Mouse (Mus musculus): Measurements from ENCODE around the gene Pyroxd2.

GRCm38 (mm10) chr19:42752363-42752931 lies at the start of gene Pyroxd2:
- TF ChIP-seq CTCF (IDR thresholded peaks at IDR 0.05; ENCODE audit: control insufficient read depth, insufficient read depth, low read length) (no peak), POLR2A (IDR thresholded peaks at IDR 0.05; ENCODE audit: borderline replicate concordance, control insufficient read depth, low read depth, low read length) (no peak)

Data from bone marrow, adult 2 months (tissue).